In genomic region chr8:9029156-9029555, GRCm38 (mm10) we compare ENCODE assay signal across 22 mouse cellular contexts.
DNase-seq lines count a peak whose midpoint lies in the region; ATAC-seq lines count a peak whose summit lies in the region.
"Had no signal": no experiment of that assay in that cellular context is flagged by ENCODE, and none has a peak within 500 bp of the region (broad histone marks: within the 10 kb centered on the region; RNA-seq: fewer than 3 reads in every experiment).

No protein-coding gene starts in this region.

- H3K27ac ChIP-seq in embryonic facial prominence, embryonic 14.5 days (replicated peaks; ENCODE audit: low read depth, low read length) = no peak overlapping the region
- H3K27ac ChIP-seq in embryonic facial prominence, embryonic 10.5 days (replicated peaks) = no peak overlapping the region
- H3K27ac ChIP-seq: embryonic facial prominence, embryonic 12.5 days; heart, embryonic 15.5 days; hindbrain, embryonic 13.5 days; hindbrain, postnatal 0 days had no signal

- 68% methylated on average over 4 of the region's 4 CpGs for WGBS in embryonic facial prominence, embryonic 14.5 days
- 88% methylated on average over 4 of the region's 4 CpGs for WGBS in embryonic facial prominence, embryonic 10.5 days

- no peaks in the 10 kb centered on the region for H3K36me3 ChIP-seq in embryonic facial prominence, embryonic 14.5 days (ENCODE audit: control insufficient read depth, insufficient read depth, low read length)
- no peaks in the 10 kb centered on the region for H3K36me3 ChIP-seq in embryonic facial prominence, embryonic 10.5 days (replicated peaks)
- H3K36me3 ChIP-seq: embryonic facial prominence, embryonic 12.5 days; G1E; heart, embryonic 15.5 days; hindbrain, embryonic 13.5 days had no signal

- H3K4me2 ChIP-seq in embryonic facial prominence, embryonic 14.5 days (ENCODE audit: low read depth, low read length) = no peak overlapping the region
- H3K4me2 ChIP-seq: embryonic facial prominence, embryonic 12.5 days; heart, embryonic 11.5 days; heart, embryonic 15.5 days; hindbrain, embryonic 13.5 days had no signal

- no peak overlapping the region for H3K4me3 ChIP-seq in embryonic facial prominence, embryonic 14.5 days (ENCODE audit: low read depth, low read length)
- H3K4me3 ChIP-seq in embryonic facial prominence, embryonic 10.5 days = no peak overlapping the region
- H3K4me3 ChIP-seq: embryonic facial prominence, embryonic 12.5 days; heart, embryonic 15.5 days; hindbrain, embryonic 13.5 days had no signal

- peak; percentile 16 for DNase-seq in embryonic facial prominence, embryonic 14.5 days (ENCODE audit: low spot score)
- DNase-seq in embryonic facial prominence, embryonic 10.5 days (ENCODE audit: low spot score) = no peak
- DNase-seq in frontal cortex, postnatal 25 days (ENCODE audit: low spot score in 2 of 2) = no peak
- DNase-seq in brain, adult 2 months (ENCODE audit: low read depth, low spot score) = peak; percentile 50
- DNase-seq in telencephalon, adult 2 months (ENCODE audit: low read depth, low spot score) = peak; percentile 38
- DNase-seq in Muller cell, postnatal 12 days (ENCODE audit: inconsistent ontology term) = no peak
- DNase-seq: adrenal gland, postnatal 10 days; B cell, adult 2 months; cerebellum, adult 2 months; cerebellum, postnatal 10 days; gastrocnemius, postnatal 10 days; heart, adult 18-20 months; heart, postnatal 14 days; kidney, adult 11 months had no signal

- H3K27me3 ChIP-seq in embryonic facial prominence, embryonic 14.5 days (replicated peaks; ENCODE audit: control insufficient read depth, insufficient read depth, low read length) = no peaks in the 10 kb centered on the region
- 0 out of 2 replicates have a peak, but pooled peaks cover 5% of the 10 kb centered on the region for H3K27me3 ChIP-seq in embryonic facial prominence, embryonic 10.5 days (replicated peaks; ENCODE audit: low read depth, poor library complexity, severe bottlenecking)
- H3K27me3 ChIP-seq: embryonic facial prominence, embryonic 12.5 days; heart, embryonic 15.5 days; hindbrain, embryonic 13.5 days had no signal

- no peaks in the 10 kb centered on the region for H3K9me3 ChIP-seq in embryonic facial prominence, embryonic 14.5 days (ENCODE audit: control insufficient read depth, low read length)
- no peaks in the 10 kb centered on the region for H3K9me3 ChIP-seq in embryonic facial prominence, embryonic 10.5 days
- H3K9me3 ChIP-seq: embryonic facial prominence, embryonic 12.5 days; G1E; heart, embryonic 15.5 days; hindbrain, embryonic 13.5 days had no signal

- ATAC-seq in embryonic facial prominence, embryonic 14.5 days (ENCODE audit: low read depth) = no peak
- peak; percentile 72 for ATAC-seq in frontal cortex, adult (ENCODE audit: low TSS enrichment)
- ATAC-seq: CD4-positive, CD25-positive, alpha-beta regulatory T cell, adult 4 months; hindbrain, postnatal 0 days had no signal

- no peak overlapping the region for H3K9ac ChIP-seq in embryonic facial prominence, embryonic 14.5 days (ENCODE audit: low read depth, low read length)
- H3K9ac ChIP-seq: embryonic facial prominence, embryonic 12.5 days; heart, embryonic 15.5 days; hindbrain, embryonic 13.5 days had no signal

- 0 out of 2 replicates have a peak, but pooled peaks cover 3% of the 10 kb centered on the region for H3K4me1 ChIP-seq in embryonic facial prominence, embryonic 14.5 days (ENCODE audit: control insufficient read depth, insufficient read depth, low read length)
- 0 out of 2 replicates have a peak, but pooled peaks cover 2% of the 10 kb centered on the region for H3K4me1 ChIP-seq in embryonic facial prominence, embryonic 10.5 days
- H3K4me1 ChIP-seq: embryonic facial prominence, embryonic 12.5 days; heart, embryonic 15.5 days; hindbrain, embryonic 13.5 days had no signal

Comparison
In these comparisons a context has a peak if more than half of its experiments do, and no peak if none do; other contexts are left out.
1. DNase-seq: peak in embryonic facial prominence, embryonic 14.5 days (single experiment), brain, adult 2 months (single experiment) and telencephalon, adult 2 months (single experiment); none in embryonic facial prominence, embryonic 10.5 days (single experiment), frontal cortex, postnatal 25 days (0 of 2) and Muller cell, postnatal 12 days (single experiment).